ENCODE assay signal across 8 mouse cellular contexts in genomic region chr2:145861193-145862123, GRCm38 (mm10). TPM values are rescaled to one million over a fixed set of nuclear protein-coding genes. Genes with fewer than 3 reads are reported as not detected.
DNase-seq lines count a peak whose midpoint lies in the region; ATAC-seq and TF ChIP-seq lines count a peak whose summit lies in the region.

No protein-coding gene starts in this region.

- no peaks in the 10 kb centered on the region for H3K9me3 ChIP-seq in intestine, postnatal 0 days (ENCODE audit: control insufficient read depth)

- H3K4me1 ChIP-seq in lung, adult 2 months (ENCODE audit: control insufficient read depth, insufficient read depth, low read length): peaks cover 28% of the 10 kb centered on the region
- peaks cover 5% of the 10 kb centered on the region; the same call in 1 of the 2 replicates for H3K4me1 ChIP-seq in intestine, postnatal 0 days (replicated peaks; ENCODE audit: control insufficient read depth, insufficient read depth, low read length)

- no peak for TF ChIP-seq POLR2A in lung, adult 2 months (IDR thresholded peaks at IDR 0.05; ENCODE audit: borderline replicate concordance, extremely low read depth, low read depth, low read length)

- H3K36me3 ChIP-seq in intestine, postnatal 0 days (ENCODE audit: control insufficient read depth, insufficient read depth): peaks cover 18% of the 10 kb centered on the region

- no peak for DNase-seq in lung, adult 2 months
- no peak for DNase-seq in lung, postnatal 14 days
- DNase-seq in heart, adult 11 months: peak; percentile 95
- DNase-seq in lung, postnatal 25 days (ENCODE audit: low spot score): peak; percentile 73
- no peak for DNase-seq in spleen, adult 18-20 months

- 21% methylated on average over 8 of the region's 8 CpGs for WGBS in lung, adult 2 months
- 41% methylated on average over 8 of the region's 8 CpGs for WGBS in intestine, postnatal 0 days

- ATAC-seq in intestine, postnatal 0 days: no peak
- ATAC-seq in CD4-positive, CD25-positive, alpha-beta regulatory T cell, adult 4 months: no peak
- no peak for ATAC-seq in monocyte, adult 5-6 weeks (replicated peaks; ENCODE audit: insufficient number of reproducible peaks, low FRiP score, low TSS enrichment, poor library complexity, severe bottlenecking)

- TF ChIP-seq CTCF in lung, adult 2 months (IDR thresholded peaks at IDR 0.05; ENCODE audit: insufficient read depth, low read length): no peak
- no peak for TF ChIP-seq CTCF in intestine, postnatal 0 days (IDR thresholded peaks at IDR 0.05; ENCODE audit: low read depth)

- H3K4me3 ChIP-seq in lung, adult 2 months (replicated peaks; ENCODE audit: extremely low read depth, low read depth, low read length): peak overlapping the region; percentile 83
- peak overlapping the region; percentile 43 for H3K4me3 ChIP-seq in intestine, postnatal 0 days (ENCODE audit: low read depth, low read length)

- peak overlapping the region; percentile 47 for H3K9ac ChIP-seq in intestine, postnatal 0 days (ENCODE audit: low read depth, low read length)

- H3K27me3 ChIP-seq in intestine, postnatal 0 days (replicated peaks; ENCODE audit: control insufficient read depth, insufficient read depth, low read length): no peaks in the 10 kb centered on the region

- H3K4me2 ChIP-seq in intestine, postnatal 0 days (replicated peaks; ENCODE audit: low read depth): peak overlapping the region; percentile 74

- H3K27ac ChIP-seq in intestine, postnatal 0 days (ENCODE audit: low read depth, low read length): peak overlapping the region; percentile 92

RNA-seq across cellular contexts. Expression of gene Naa20, which starts 40.4 kb away (rescaled TPM):
- polyA plus RNA-seq in lung, adult 2 months (2012; rRNA removed): 23.5 and 27.3 TPM in 2 replicates
- polyA plus RNA-seq in intestine, postnatal 0 days (2015; fragmentation: Nextera tagmentation; extraction: Ambion mirVana): 100 and 106 TPM in 2 replicates
- 100 to 1,000 TPM; 123 to 134 TPM for polyA plus RNA-seq in CD4-positive, CD25-positive, alpha-beta regulatory T cell, adult 4 months (2017; shearing (Covaris generic))
- 46.0 to 84.9 TPM (median 64.9 TPM) in 3 replicates for total RNA-seq in monocyte, adult 5-6 weeks (2017)

Comparison
In these comparisons a context has a peak if more than half of its experiments do, and no peak if none do; other contexts are left out.
1. DNase-seq: peak in heart, adult 11 months (single experiment) and lung, postnatal 25 days (single experiment); none in lung, adult 2 months (single experiment), lung, postnatal 14 days (single experiment) and spleen, adult 18-20 months (0 of 2).